Mouse (Mus musculus) liver, postnatal 0 days (tissue): ENCODE measurements around the gene Ccdc69. TPM values are rescaled to one million over a fixed set of nuclear protein-coding genes. Genes with fewer than 3 reads are reported as not detected.

Source experiments
- ATAC-seq: fragments of 200-750 bp; cut with Nextera tagmentation; 2 replicates; pipeline ENCODE4 v1.8.0; 2017; ENCODE audit warnings: mild to moderate bottlenecking, moderate library complexity
- DNase-seq: peaks from one replicate; pipeline ENCODE4 v3.0.0-alpha.2; 2016
- H3K27ac ChIP-seq: fragments of 300-500 bp; sonication (generic); 2 replicates; pipeline ENCODE4 v1.5.1; 2014; ENCODE audit warnings: antibody characterized with exemption, moderate library complexity, mild to moderate bottlenecking, low read depth
- H3K27me3 ChIP-seq: fragments of 300-500 bp; sonication (generic); 2 replicates; pipeline ENCODE4 v1.6.1; 2014; ENCODE audit warnings: low read length, control low read depth, mixed read lengths; ENCODE audit not compliant: insufficient read depth
- H3K36me3 ChIP-seq: fragments of 300-500 bp; sonication (generic); replicated peaks from 2 replicates; pipeline ENCODE4 v1.6.1; 2014; ENCODE audit warnings: mild to moderate bottlenecking, control low read depth, low read length, moderate library complexity, mixed read lengths; ENCODE audit not compliant: insufficient read depth
- H3K4me1 ChIP-seq: fragments of 300-500 bp; sonication (generic); 2 replicates; pipeline ENCODE4 v1.6.1; 2014; ENCODE audit warnings: antibody characterized with exemption, mild to moderate bottlenecking, control low read depth; ENCODE audit not compliant: insufficient read depth
- H3K4me2 ChIP-seq: fragments of 300-500 bp; sonication (generic); 2 replicates; pipeline ENCODE4 v1.6.1; 2014; ENCODE audit warnings: low read depth, mild to moderate bottlenecking, low read length, moderate library complexity, mixed read lengths
- H3K4me3 ChIP-seq: fragments of 300-500 bp; sonication (generic); 2 replicates; pipeline ENCODE4 v1.5.1; 2014; ENCODE audit warnings: low read depth, low read length
- H3K9ac ChIP-seq: fragments of 300-500 bp; sonication (generic); replicated peaks from 2 replicates; pipeline ENCODE4 v1.6.1; 2014; ENCODE audit warnings: mild to moderate bottlenecking, moderate library complexity
- H3K9me3 ChIP-seq: fragments of 300-500 bp; sonication (generic); 2 replicates; pipeline ENCODE4 v1.6.1; 2016; ENCODE audit warnings: mild to moderate bottlenecking, control low read depth, low read length, mixed read lengths
- CTCF ChIP-seq: sonication (generic); IDR thresholded peaks from 2 replicates; pipeline ENCODE4 v1.5.1; 2016; ENCODE audit warnings: antibody characterized with exemption, low read depth
- EP300 ChIP-seq: IDR thresholded peaks from 2 replicates; pipeline ENCODE4 v1.6.1; 2016; ENCODE audit warnings: antibody characterized with exemption, low read depth, mild to moderate bottlenecking
- WGBS: fragments of 180-500 bp; shearing (Covaris S2); extraction: QIAGEN DNeasy Blood & Tissue Kit; methylation state at CpG from one replicate; pipeline ENCODE4 v1.1.7; 2014; ENCODE audit not compliant: insufficient replicate concordance; 5-methylcytosine and 5-hydroxymethylcytosine counted together
- polyA plus RNA-seq: library from polyadenylated mRNA; unstranded; fragments of >200 nt; fragmentation: Nextera tagmentation; extraction: Ambion mirVana; gene quantifications from 2 replicates; pipeline ENCODE4 v1.2.1, GENCODE M21; 2015

Ccdc69 gene
- polyA plus RNA-seq, 1 experiment from 2014 or later = 1.3 TPM

DNA sequence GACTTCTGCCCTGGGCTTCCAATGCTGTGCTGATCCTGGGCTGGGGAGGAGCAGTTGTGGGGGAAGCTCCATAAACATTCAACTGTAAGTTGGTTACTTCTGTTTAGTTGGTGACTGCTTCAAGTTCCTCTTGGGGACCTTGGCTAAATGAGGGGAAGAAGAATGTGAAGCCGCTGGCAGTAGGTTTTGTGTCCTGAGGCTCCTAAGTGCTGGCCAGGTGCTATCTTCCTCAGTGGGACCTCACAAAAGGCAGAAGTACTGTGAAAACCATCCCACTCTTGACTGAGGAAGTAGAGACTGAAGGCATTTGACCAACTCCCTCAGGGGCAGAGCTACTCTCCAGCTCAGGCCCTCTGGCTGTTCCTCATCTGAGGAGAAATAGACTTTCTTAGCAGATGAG, 28.7 kb upstream of the Ccdc69 start:
- no peak for ATAC-seq
- 57% methylated on average over 1 of the region's 1 CpGs for WGBS

DNA sequence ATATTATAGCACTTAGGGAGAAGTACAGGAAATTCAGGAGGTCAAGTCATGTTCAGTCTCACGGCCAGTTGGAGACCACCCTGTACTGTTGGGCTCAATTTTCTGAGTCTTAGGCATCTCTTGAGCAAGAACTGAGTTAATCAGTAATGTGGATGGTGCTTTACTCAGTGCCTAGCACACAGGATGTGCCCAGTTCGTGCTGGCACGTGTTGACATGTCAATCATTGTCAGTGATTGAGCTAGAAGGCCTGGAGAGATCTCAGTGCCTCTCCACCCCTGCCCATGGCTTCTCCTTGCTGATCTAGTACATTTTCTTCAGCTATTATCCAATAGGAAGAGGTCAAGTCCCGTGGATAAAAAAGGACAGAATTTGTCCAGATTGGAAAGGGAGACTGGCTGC, 27.5 kb upstream of the Ccdc69 start:
- Histone ChIP-seq H3K9ac (no peak overlapping the region), H3K27ac (no peak overlapping the region), H3K36me3 (peaks cover 20% of the 10 kb centered on the region), H3K4me2 (no peak overlapping the region), H3K9me3 (no peaks in the 10 kb centered on the region), H3K4me1 (peaks cover 15% of the 10 kb centered on the region), H3K4me3 (no peak overlapping the region), H3K27me3 (no peaks in the 10 kb centered on the region)
- peak; percentile 64 for ATAC-seq
- no peak for TF ChIP-seq CTCF
- TF ChIP-seq EP300 = no peak
- 51% methylated on average over 4 of the region's 4 CpGs for WGBS
- DNase-seq = peak; percentile 28

More for the DNA sequence above, 28.7 kb upstream of the Ccdc69 start:
- H3K36me3 ChIP-seq = peaks cover 20% of the 10 kb centered on the region
- H3K4me1 ChIP-seq = peaks cover 15% of the 10 kb centered on the region
- H3K9ac ChIP-seq = no peak overlapping the region
- no peaks in the 10 kb centered on the region for H3K9me3 ChIP-seq
- H3K27me3 ChIP-seq = no peaks in the 10 kb centered on the region
- no peak overlapping the region for H3K4me3 ChIP-seq
- H3K4me2 ChIP-seq = no peak overlapping the region
- peak overlapping the region; percentile 24; the same call in 1 of the 2 replicates for H3K27ac ChIP-seq
- TF ChIP-seq CTCF = no peak
- no peak for TF ChIP-seq EP300
- DNase-seq = no peak

DNA sequence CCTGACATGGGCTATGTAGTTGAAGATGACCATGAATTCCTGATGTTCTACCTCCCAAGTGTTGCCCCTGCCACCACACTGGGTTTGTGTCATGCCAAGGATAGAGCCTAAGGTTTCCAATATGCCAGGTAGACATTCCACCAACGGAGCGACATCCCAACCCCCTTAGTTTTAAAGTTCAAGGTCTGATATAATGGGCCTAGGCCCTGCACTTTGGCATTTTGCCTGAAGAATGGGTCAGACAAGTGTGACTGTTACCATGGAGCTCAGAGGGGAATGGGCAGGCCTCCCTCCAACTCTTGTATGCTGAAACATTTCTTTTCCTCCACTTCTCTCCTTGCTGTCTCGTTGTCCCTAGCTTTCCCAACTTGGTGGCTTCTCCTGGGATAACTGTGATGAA, 25.3 kb upstream of the Ccdc69 start:
- no peak for DNase-seq

DNA sequence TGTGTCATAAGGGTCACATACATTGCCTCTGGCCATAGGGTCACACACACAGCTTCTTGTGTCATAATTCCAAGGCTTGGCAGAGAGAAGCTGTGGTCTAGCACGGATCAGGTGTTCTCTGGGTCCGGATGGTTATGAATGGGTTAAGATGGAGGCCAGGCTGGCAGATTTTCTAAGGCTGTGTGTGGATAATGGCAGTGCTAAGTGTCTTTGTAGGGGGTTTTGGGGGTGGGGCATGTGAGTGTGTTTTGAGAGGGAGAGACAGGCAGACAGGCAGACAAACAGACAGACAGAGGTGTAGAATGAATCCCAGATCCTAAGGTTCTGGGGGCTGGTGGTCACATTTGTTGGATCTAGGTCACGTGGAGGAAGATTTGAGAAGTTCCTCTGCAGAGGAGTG, 24.1 kb upstream of the Ccdc69 start:
- 71% methylated on average over 3 of the region's 3 CpGs for WGBS
- no peaks in the 10 kb centered on the region for H3K9me3 ChIP-seq
- peaks cover 9% of the 10 kb centered on the region; the same call in 1 of the 2 replicates for H3K36me3 ChIP-seq
- ATAC-seq (no peak), DNase-seq (no peak)
- H3K4me2 ChIP-seq = no peak overlapping the region
- no peak overlapping the region for H3K9ac ChIP-seq
- peaks cover 41% of the 10 kb centered on the region for H3K4me1 ChIP-seq
- TF ChIP-seq CTCF = no peak
- TF ChIP-seq EP300 = no peak
- no peak overlapping the region for H3K27ac ChIP-seq
- no peak overlapping the region for H3K4me3 ChIP-seq
- H3K27me3 ChIP-seq = no peaks in the 10 kb centered on the region

More for the DNA sequence above, 25.3 kb upstream of the Ccdc69 start:
- H3K36me3 ChIP-seq = peaks cover 13% of the 10 kb centered on the region; the same call in 1 of the 2 replicates
- H3K4me2 ChIP-seq = no peak overlapping the region
- H3K4me3 ChIP-seq = no peak overlapping the region
- H3K4me1 ChIP-seq = peaks cover 34% of the 10 kb centered on the region
- H3K9ac ChIP-seq = no peak overlapping the region
- peak; percentile 16; the same call in 1 of the 2 replicates for ATAC-seq
- no peak overlapping the region for H3K27ac ChIP-seq
- TF ChIP-seq CTCF (no peak), EP300 (no peak)
- H3K9me3 ChIP-seq = no peaks in the 10 kb centered on the region
- H3K27me3 ChIP-seq = no peaks in the 10 kb centered on the region
- 65% methylated on average over 3 of the region's 3 CpGs for WGBS

DNA sequence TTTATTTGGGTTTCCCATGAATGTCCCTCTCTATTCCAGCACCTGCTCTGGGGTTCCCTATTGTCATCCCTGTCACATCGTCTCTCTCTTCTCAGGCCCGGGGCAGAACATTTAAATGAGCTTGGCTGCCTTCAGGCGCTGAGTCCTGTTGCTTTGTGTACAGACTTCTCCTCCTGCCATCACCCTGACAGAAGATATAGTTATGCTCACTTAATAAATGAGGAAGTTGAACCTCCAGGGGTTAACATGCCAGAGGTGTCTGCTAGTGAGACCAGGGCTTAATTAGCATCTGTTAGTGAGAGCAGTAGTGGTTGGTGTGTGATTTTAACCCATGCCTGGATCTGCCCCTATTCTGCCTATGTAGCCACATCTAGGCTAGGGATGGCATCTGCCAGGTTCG, 21.9 kb upstream of the Ccdc69 start:
- peak overlapping the region; percentile 28; the same call in 1 of the 2 replicates for H3K4me2 ChIP-seq
- no peak overlapping the region for H3K27ac ChIP-seq
- H3K9me3 ChIP-seq = no peaks in the 10 kb centered on the region
- H3K4me3 ChIP-seq = no peak overlapping the region
- no peak overlapping the region for H3K9ac ChIP-seq
- peaks cover 39% of the 10 kb centered on the region for H3K4me1 ChIP-seq
- TF ChIP-seq EP300 = no peak
- no peak for TF ChIP-seq CTCF
- H3K36me3 ChIP-seq = peaks cover 9% of the 10 kb centered on the region; the same call in 1 of the 2 replicates
- DNase-seq (no peak), ATAC-seq (no peak)
- H3K27me3 ChIP-seq = no peaks in the 10 kb centered on the region
- WGBS = 31% methylated on average over 4 of the region's 4 CpGs

DNA sequence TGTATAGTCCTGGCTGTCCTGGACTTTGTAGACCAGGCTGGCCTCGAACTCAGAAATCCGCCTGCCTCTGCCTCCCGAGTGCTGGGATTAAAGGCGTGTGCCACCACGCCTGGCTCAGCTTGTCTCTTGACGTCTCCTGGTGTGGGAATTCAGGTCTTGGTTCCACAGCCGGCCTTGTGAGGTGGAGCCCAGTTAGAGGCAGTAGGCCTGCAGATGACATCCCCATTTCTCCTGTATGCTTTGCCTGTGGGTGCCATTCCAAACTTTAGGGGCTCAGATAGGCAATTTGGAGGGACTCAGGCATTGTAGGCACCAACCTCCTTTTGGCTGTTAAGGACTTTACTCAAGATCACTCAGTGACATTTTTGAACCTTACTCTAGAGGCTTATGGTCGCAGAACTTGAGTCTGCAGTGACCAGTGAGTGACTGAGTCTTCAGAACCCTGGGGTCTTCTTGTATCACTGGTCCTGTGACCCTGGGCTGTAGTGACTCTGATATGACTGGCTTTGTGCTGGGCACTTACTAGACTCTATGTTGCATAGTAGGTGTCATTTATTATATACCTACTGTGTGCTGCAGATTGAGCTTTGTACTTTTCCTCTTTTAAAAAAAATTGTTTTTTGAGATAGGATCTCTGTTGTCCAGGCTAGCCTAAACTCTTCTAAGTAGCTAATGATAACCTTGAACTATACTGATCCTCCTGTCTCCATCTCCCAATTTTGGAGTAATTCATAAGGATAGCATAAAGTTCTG, 21.3 kb upstream of the Ccdc69 start:
- H3K9me3 ChIP-seq = no peaks in the 10 kb centered on the region
- no peak overlapping the region for H3K27ac ChIP-seq
- WGBS = 79% methylated on average over 8 of the region's 8 CpGs
- peak overlapping the region; percentile 77 for H3K4me2 ChIP-seq
- no peaks in the 10 kb centered on the region for H3K27me3 ChIP-seq
- DNase-seq = no peak
- TF ChIP-seq CTCF (no peak), EP300 (no peak)
- H3K9ac ChIP-seq = no peak overlapping the region
- H3K4me3 ChIP-seq = peak overlapping the region; percentile 57; the same call in 1 of the 2 replicates
- H3K4me1 ChIP-seq = peaks cover 39% of the 10 kb centered on the region
- no peak for ATAC-seq
- H3K36me3 ChIP-seq = 0 out of 2 replicates have a peak, but pooled peaks cover 3% of the 10 kb centered on the region
